Mouse (Mus musculus) retina, embryonic 14.5 days (tissue): ENCODE results near the gene Gucy2d.

ENCODE experiments used
- DNase-seq: peaks from one replicate; pipeline ENCODE4 v3.0.0-alpha.2; 2015; ENCODE audit warnings: low spot score

Gucy2d gene

GRCm38 (mm10) chr7:98439956-98440466, at the start of gene Gucy2d:
Gene Gucy2d (plus strand): TSS chr7:98440416.
- peak; percentile 24 for DNase-seq

DNA sequence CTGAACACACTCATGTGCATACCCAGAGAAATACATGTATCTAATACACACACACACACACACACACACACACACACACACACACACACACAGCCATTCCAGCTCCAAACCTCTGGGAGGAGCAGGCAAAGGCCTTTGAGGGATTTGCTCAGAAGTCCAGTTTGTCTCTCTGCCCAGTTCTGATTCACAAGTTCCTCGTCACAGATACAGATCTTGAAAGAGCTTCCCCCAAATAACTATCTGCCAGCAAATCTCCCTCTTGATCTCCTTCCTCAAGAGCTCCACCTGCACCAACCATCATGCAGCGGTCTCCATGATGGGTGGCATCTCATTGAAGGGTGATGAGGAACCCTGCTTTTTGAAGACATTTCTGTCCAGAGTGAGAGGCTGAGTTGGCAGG, 49.7 kb upstream of the Gucy2d start:
- DNase-seq = no peak

DNA sequence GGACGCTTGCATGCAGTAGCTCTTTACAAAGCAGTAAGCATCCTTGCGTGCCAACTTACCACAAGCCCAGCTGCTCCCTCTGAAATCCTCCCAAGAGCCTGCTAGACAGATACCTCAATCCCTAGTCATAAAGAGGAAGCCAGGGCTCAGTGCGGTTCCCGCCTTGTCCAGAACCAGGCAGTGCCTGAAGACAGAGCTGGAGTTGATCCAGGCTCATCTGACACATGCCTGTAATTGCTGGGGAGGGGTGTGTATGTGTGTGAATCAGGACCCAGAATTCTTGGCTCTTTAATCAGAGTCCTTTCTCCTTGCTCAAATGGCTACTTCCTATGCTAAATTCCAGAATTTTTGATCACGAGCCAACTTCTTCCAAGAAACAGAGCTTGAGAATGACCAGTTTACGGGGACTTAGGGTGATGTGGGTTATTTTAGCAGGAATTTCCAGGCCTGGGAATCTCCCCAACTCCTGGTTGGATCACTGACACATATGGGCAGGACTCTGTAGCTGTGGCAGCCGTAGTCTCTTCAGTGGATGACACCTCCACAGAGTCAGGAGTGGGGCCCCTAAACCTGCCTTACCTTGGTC, 48.8 kb upstream of the Gucy2d start:
- DNase-seq = no peak

GRCm38 (mm10) chr7:98392466-98393201, 47.6 kb upstream of the Gucy2d start:
- DNase-seq = no peak

DNA sequence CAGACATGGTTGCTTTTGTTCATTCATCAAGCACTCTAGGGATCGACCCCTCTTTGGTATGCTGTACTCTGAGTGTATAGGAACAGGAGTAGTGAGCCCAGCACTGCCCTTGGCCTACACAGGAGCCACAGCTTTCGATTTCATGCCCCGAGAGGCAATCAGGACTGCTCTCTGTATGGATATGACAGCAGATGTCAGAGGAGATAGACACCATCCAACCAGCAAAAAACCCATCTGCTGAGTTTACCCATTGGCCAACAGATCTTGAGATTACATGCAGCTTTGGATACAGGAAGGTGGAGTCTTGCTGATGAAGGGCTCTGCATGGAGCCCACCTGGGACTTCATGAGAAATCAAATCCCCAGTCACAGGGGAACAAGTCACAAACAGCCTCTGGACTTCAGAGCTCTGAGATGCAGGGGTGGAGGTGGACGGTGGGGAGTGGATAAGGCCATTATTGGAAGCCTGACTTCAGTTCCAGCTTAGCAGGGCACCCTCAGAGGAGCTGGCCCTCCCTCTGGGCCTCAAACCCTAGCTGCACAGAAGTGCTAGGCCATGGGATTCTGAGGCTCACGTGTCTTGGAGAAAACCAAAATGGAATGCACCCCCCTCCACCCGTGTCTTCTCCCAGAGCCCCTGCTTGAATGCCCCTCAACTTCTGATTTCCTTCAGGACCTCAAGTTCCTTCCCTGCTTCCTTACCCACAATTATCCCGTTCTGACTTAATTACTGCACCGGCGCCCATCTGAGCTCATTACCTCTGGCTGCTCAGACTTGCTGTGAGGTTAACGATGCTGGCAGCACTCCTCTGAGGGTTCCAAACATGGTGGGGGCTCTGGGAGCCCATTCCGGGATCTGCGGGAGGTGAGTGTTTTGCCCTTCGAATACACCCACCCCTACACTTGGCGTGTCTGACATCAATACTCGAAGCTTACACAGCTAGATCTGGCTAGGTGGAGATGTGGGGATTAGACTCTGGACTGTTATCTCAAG, 37.3 kb upstream of the Gucy2d start:
- DNase-seq = peak; percentile 51

GRCm38 (mm10) chr7:98403996-98404395, 36.2 kb upstream of the Gucy2d start:
- no peak for DNase-seq

GRCm38 (mm10) chr7:98407615-98408014, 32.6 kb upstream of the Gucy2d start:
- no peak for DNase-seq

- DNase-seq = no peak
These were observed 27.1 kb upstream of the Gucy2d start for GRCm38 (mm10) chr7:98413115-98413514.

DNA sequence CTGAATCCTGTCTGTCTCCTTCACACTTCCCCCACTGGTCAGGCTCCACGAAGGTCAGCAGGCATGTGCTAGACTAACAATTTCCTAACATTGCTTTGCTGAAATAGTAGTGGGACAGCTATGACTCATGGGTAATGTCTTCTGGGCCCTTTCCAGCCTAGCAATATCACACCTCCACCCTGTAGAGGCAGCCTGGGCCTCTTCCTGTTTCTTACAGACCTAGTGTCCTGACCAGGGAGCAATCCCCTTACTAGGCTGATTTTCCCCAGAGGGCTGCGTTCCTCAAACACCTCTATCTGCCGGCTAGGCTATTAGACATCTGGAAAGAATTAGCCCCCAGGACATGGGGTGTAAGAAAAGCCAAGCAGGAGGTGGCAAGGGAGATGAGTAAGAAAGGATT, 24.7 kb upstream of the Gucy2d start:
- DNase-seq = no peak

DNA sequence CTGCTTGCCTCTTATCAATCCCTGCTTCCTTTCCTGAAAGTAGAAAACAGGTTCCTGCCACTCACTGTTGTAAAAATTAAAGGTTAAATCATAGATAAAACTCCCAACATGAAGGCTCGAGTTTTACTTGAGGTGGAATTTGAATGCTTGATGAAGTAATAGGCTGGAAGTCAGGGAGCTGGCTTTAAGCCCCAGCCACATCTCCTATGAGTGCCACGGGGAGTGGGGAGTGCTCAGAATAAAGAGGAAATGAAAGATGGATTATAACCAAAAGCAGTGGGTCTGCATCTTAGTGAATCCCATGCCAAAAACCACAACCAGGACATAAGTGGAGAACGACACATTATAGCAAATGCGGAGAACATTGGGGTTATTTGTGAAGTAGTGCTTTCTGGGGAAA, 24.2 kb upstream of the Gucy2d start:
- no peak for DNase-seq

DNA sequence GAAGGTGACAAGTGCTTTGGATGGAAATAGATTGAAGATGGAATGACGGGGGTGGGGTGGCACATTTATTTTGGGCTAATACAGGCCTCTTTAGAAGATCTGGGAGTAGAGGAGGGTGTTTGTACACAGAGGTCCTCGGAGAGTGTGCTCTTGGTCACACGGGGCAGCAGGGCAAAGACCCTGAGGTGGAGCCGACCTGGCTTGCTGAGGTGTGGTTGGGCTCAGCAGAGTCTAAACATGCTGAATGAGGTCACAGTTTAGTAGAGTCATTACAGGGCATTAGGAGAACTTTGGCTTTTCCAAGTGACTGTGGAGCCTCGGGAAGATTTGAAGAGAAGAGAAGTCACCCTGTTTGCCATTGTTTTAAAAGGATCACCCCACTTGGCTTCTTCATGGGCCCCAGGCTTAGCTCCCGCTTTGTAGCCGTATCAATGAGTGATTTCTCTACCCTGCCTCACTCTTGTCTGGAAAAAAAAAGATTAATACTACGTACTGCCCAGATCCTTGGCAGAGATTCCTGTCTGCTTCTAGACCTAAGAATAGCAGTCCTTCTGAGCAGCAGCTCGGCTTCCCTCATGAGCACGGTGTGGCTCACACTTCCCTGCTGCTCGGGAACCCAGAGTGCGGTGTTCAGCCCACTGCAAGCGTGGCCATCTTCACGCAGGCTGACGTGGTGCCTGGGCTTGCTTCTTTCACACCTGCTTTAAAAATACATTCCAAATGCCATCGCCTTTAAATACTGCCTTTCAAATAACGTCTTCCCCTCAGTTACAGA, 22.0 kb upstream of the Gucy2d start:
- no peak for DNase-seq

DNA sequence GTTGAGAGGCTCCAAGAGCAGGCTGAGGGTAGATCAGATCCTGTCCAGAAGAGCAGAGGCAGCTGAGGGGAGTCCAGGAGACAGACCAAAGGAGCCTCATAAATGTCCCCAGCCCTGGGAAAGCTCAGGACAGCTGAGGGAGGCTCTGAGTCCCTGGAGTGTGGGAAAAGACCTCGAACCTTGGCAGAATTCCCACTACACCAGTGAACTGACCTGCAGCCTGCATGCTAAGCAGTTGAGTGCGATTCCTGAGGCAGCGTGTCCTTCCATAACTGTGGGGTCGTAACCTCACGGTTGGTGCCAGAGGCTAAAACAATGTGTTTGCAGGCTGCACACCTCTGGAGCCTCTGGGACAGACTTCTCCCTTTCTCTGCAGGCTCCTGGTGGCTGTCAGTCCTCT, 20.9 kb upstream of the Gucy2d start:
- DNase-seq = no peak

GRCm38 (mm10) chr7:98423546-98423945, 16.7 kb upstream of the Gucy2d start:
- DNase-seq = no peak

DNA sequence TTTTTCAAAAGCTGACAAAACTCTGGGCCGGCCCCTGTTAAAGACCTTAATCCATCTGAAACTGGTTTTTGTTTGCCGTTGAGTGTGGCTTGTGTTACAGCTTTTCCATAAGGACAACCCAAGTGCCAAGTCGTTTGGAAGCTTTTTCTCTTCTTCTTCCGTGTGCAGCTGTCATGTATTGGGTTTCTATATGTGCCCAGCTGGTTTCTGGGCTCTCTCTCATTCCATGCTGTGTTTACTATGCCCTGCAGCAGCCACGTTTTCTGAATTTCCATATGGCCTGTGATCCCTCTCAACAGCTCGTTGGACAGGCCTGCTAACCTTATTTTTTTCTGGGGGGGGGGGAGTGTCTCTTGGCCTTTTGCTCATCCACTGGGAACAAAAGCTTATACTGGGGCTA, 15.8 kb upstream of the Gucy2d start:
- no peak for DNase-seq

DNA sequence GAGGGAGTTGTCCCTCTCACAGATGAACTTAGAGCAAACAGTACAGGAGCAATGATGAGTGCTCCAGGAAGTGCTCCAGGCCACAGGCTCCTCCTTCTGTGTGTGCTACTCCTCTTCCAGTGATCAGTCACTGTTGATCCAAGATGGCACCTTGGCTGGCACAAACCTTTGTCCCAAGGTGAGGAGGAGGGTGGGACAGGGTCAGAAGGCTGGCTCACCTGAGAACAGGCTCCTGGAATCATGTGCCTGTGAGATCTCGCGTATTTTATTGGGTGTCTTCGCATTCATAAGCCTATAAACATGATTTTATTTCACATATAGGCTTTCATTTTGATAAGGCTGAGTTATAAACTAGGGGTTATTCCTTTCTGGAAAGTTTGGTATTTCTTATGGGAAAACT, 14.7 kb upstream of the Gucy2d start:
- no peak for DNase-seq

- DNase-seq = no peak
These were observed 13.6 kb upstream of the Gucy2d start for GRCm38 (mm10) chr7:98426641-98427040.

GRCm38 (mm10) chr7:98427115-98427835, 12.9 kb upstream of the Gucy2d start:
- no peak for DNase-seq

GRCm38 (mm10) chr7:98429579-98429978, 10.6 kb upstream of the Gucy2d start:
- no peak for DNase-seq

- peak; percentile 86 for DNase-seq
These were observed 9.4 kb upstream of the Gucy2d start for GRCm38 (mm10) chr7:98430785-98431184.

GRCm38 (mm10) chr7:98437629-98438028, 2.6 kb upstream of the Gucy2d start:
- DNase-seq = peak; percentile 73

DNA sequence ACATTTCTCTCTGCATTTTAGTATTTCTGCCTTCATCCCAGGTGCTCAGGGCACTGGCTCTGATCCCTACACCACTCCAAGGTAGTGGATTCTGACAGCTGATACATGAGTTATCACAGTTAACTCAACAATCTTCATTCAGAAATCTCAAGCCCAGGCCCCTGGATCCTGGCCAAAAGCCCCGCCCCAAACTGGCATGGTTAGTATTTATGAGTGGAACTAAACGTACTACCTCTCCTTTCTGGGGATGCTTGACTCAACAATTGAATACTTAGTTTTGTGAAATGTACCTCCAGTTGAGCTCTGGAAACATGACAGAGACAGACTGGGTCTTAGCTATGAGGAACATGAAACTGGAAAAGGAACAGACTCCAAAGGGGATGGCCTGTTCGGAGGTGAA, 6.7 kb downstream of the Gucy2d start:
- no peak for DNase-seq
